Mouse (Mus musculus) neural tube, embryonic 11.5 days (tissue): ENCODE measurements around the gene Zfp454. TPM values are rescaled to one million over a fixed set of nuclear protein-coding genes. Genes with fewer than 3 reads are reported as not detected.
A peak's percentile ranks its signal among the peaks of the same experiment; 100 is the strongest.

Experiments
- ATAC-seq: fragments of 200-750 bp; cut with Nextera tagmentation; 2 replicates; pipeline ENCODE4 v1.8.0; 2017; ENCODE audit warnings: moderate number of reproducible peaks, mild to moderate bottlenecking, moderate TSS enrichment, moderate library complexity; ENCODE audit not compliant: insufficient read depth, low FRiP score, low TSS enrichment
- DNase-seq: peaks from one replicate; pipeline ENCODE4 v3.0.0-alpha.2; 2015; ENCODE audit warnings: low spot score
- H3K27ac ChIP-seq: fragments of 300-500 bp; sonication (generic); 2 replicates; pipeline ENCODE4 v1.5.1; 2014; ENCODE audit warnings: low read depth, mild to moderate bottlenecking, low read length
- H3K27me3 ChIP-seq: fragments of 300-500 bp; sonication (generic); 2 replicates; pipeline ENCODE4 v1.6.1; 2014; ENCODE audit warnings: mild to moderate bottlenecking, low read length, mixed read lengths; ENCODE audit not compliant: control insufficient read depth, insufficient read depth
- H3K36me3 ChIP-seq: fragments of 300-500 bp; sonication (generic); 2 replicates; pipeline ENCODE4 v1.6.1; 2014; ENCODE audit warnings: mild to moderate bottlenecking, low read length, moderate library complexity, mixed read lengths; ENCODE audit not compliant: control insufficient read depth, insufficient read depth
- H3K4me1 ChIP-seq: fragments of 300-500 bp; sonication (generic); 2 replicates; pipeline ENCODE4 v1.6.1; 2014; ENCODE audit warnings: low read length, mixed read lengths; ENCODE audit not compliant: control insufficient read depth, insufficient read depth
- H3K4me2 ChIP-seq: fragments of 300-500 bp; sonication (generic); 2 replicates; pipeline ENCODE4 v1.6.1; 2014; ENCODE audit warnings: low read depth, mild to moderate bottlenecking, moderate library complexity
- H3K4me3 ChIP-seq: fragments of 300-500 bp; sonication (generic); 2 replicates; pipeline ENCODE4 v1.5.1; 2014; ENCODE audit warnings: low read depth, low read length
- H3K9ac ChIP-seq: fragments of 300-500 bp; sonication (generic); 2 replicates; pipeline ENCODE4 v1.6.1; 2014; ENCODE audit warnings: mild to moderate bottlenecking, low read length
- H3K9me3 ChIP-seq: fragments of 300-500 bp; sonication (generic); 2 replicates; pipeline ENCODE4 v1.6.1; 2016; ENCODE audit warnings: low read length; ENCODE audit not compliant: control insufficient read depth
- WGBS: fragments of 180-500 bp; shearing (Covaris S2); extraction: QIAGEN DNeasy Blood & Tissue Kit; methylation state at CpG from one replicate; pipeline ENCODE4 v1.1.7; 2014; 5-methylcytosine and 5-hydroxymethylcytosine counted together
- polyA plus RNA-seq: library from polyadenylated mRNA; unstranded; fragments of >200 nt; fragmentation: Nextera tagmentation; extraction: Ambion mirVana; gene quantifications from 2 replicates; pipeline ENCODE4 v1.2.1, GENCODE M21; 2014

Zfp454 gene
- 16.0 TPM in 2 replicates for polyA plus RNA-seq

GRCm38 (mm10) chr11:50887390-50888128, at the start of gene Zfp454:
Gene Zfp454 (minus strand): TSS chr11:50887651.
- Histone ChIP-seq H3K9me3 (no peaks in the 10 kb centered on the region; the same call in 1 of the 2 replicates), H3K4me2 (peak within 1 kb of the TSS; percentile 59), H3K27ac (peak within 1 kb of the TSS; percentile 62; the same call in 1 of the 2 replicates), H3K36me3 (peaks cover 2% of the 10 kb centered on the region; the same call in 1 of the 2 replicates), H3K4me3 (peak within 1 kb of the TSS; percentile 44), H3K4me1 (peaks cover 11% of the 10 kb centered on the region; the same call in 1 of the 2 replicates), H3K27me3 (no peaks in the 10 kb centered on the region), H3K9ac (peak within 1 kb of the TSS; percentile 76)
- WGBS = 8% methylated on average over 26 of the region's 26 CpGs
- ATAC-seq (peak; percentile 91), DNase-seq (peak; percentile 93)

GRCm38 (mm10) chr11:50932040-50932439, 44.6 kb upstream of the Zfp454 start:
- ATAC-seq (peak; percentile 64), DNase-seq (no peak)
- 90% methylated on average over 1 of the region's 1 CpGs for whole genome bisulfite sequencing
- Histone ChIP-seq H3K27me3 (no peaks in the 10 kb centered on the region), H3K4me2 (peak overlapping the region; percentile 91; the same call in 1 of the 2 replicates), H3K4me3 (no peak overlapping the region), H3K4me1 (peaks cover 2% of the 10 kb centered on the region; the same call in 1 of the 2 replicates), H3K36me3 (no peaks in the 10 kb centered on the region), H3K27ac (no peak overlapping the region), H3K9me3 (no peaks in the 10 kb centered on the region), H3K9ac (no peak overlapping the region)

GRCm38 (mm10) chr11:50931451-50931866, 44.0 kb upstream of the Zfp454 start, which contains the start of gene Zfp354b:
Gene Zfp354b (minus strand): TSS chr11:50931633.
- under 1% methylated on average over 18 of the region's 18 CpGs for WGBS

DNA sequence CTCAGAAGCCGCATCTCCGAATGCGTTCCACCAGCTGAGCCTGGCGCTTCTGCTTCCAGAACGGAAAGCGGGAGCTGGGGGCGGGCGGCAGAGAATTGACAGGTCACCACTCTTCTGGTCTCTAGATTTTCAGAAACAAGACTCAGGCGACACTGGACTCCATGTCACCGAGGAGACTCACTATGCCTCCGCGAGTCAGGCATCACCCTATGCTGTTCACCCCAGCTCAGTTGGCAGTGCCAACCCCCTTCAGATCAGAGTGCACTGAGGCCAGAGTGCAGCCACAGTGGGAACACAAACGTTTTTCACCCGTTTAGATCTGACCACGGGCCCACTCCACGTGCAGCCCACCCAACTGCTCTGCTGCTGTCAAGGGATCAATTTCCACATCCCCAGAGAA, 43.6 kb upstream of the Zfp454 start:
- H3K4me1 ChIP-seq = peaks cover 2% of the 10 kb centered on the region; the same call in 1 of the 2 replicates
- ATAC-seq = peak; percentile 60
- H3K9me3 ChIP-seq = no peaks in the 10 kb centered on the region
- H3K27ac ChIP-seq = 0 out of 2 replicates have a peak overlapping the region, but pooled peaks have one; percentile 29
- H3K27me3 ChIP-seq = no peaks in the 10 kb centered on the region
- peak overlapping the region; percentile 61 for H3K9ac ChIP-seq
- H3K4me3 ChIP-seq = peak overlapping the region; percentile 45
- no peaks in the 10 kb centered on the region for H3K36me3 ChIP-seq
- H3K4me2 ChIP-seq = peak overlapping the region; percentile 91
- DNase-seq = no peak
- 1% methylated on average over 16 of the region's 16 CpGs for WGBS

More at GRCm38 (mm10) chr11:50931451-50931866, 44.0 kb upstream of the Zfp454 start, which contains the start of gene Zfp354b:
- Histone ChIP-seq H3K9ac (peak within 1 kb of the TSS; percentile 61), H3K4me1 (peaks cover 2% of the 10 kb centered on the region; the same call in 1 of the 2 replicates), H3K9me3 (no peaks in the 10 kb centered on the region), H3K36me3 (no peaks in the 10 kb centered on the region), H3K27ac (0 out of 2 replicates have a peak within 1 kb of the TSS, but pooled peaks have one; percentile 29), H3K27me3 (no peaks in the 10 kb centered on the region), H3K4me3 (peak within 1 kb of the TSS; percentile 45), H3K4me2 (peak within 1 kb of the TSS; percentile 91)
- DNase-seq (peak; percentile 91), ATAC-seq (peak; percentile 96)

GRCm38 (mm10) chr11:50930469-50931014, 43.1 kb upstream of the Zfp454 start:
- H3K36me3 ChIP-seq = no peaks in the 10 kb centered on the region
- peaks cover 2% of the 10 kb centered on the region; the same call in 1 of the 2 replicates for H3K4me1 ChIP-seq
- ATAC-seq (no peak), DNase-seq (peak; percentile 17)
- H3K27ac ChIP-seq = no peak overlapping the region
- 29% methylated on average over 14 of the region's 14 CpGs for WGBS
- H3K27me3 ChIP-seq = no peaks in the 10 kb centered on the region
- H3K4me3 ChIP-seq = peak overlapping the region; percentile 45
- peak overlapping the region; percentile 61 for H3K9ac ChIP-seq
- H3K9me3 ChIP-seq = no peaks in the 10 kb centered on the region
- peak overlapping the region; percentile 91 for H3K4me2 ChIP-seq

- H3K27ac ChIP-seq = peak within 1 kb of the TSS; percentile 64; the same call in 1 of the 2 replicates
- no peaks in the 10 kb centered on the region for H3K27me3 ChIP-seq
- H3K9ac ChIP-seq = peak within 1 kb of the TSS; percentile 97
- ATAC-seq (peak; percentile 96), DNase-seq (peak; percentile 92)
- H3K36me3 ChIP-seq = peaks cover 12% of the 10 kb centered on the region
- under 1% methylated on average over 45 of the region's 47 CpGs for WGBS
- peak within 1 kb of the TSS; percentile 38 for H3K4me2 ChIP-seq
- H3K9me3 ChIP-seq = no peaks in the 10 kb centered on the region
- H3K4me3 ChIP-seq = peak within 1 kb of the TSS; percentile 82
- H3K4me1 ChIP-seq = no peaks in the 10 kb centered on the region
Observed at GRCm38 (mm10) chr11:50915671-50916320, 28.3 kb upstream of the Zfp454 start, which contains the start of gene Zfp2. Gene Zfp2 (minus strand): TSS chr11:50916165.

DNA sequence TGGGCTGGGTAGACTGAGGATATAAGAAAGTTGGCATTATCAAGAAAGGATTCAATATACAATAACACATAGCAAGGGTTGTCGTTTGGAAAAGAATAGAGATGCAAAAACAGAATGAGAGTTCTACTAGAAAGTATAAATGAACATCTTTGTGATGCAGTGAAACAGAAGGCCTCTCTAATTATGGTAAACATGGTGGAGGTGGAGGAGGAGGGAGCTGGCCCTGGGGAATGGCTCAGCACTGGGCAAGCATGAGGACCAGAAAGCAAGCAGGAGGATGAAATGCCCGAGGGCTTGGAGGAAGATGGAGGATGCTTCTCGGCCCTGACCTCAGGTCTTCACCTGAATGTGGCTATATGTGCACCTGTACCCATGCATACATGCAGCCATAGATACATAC, 27.0 kb upstream of the Zfp454 start:
- ATAC-seq (no peak), DNase-seq (no peak)
- H3K4me3 ChIP-seq = no peak overlapping the region
- H3K9me3 ChIP-seq = no peaks in the 10 kb centered on the region
- H3K4me1 ChIP-seq = no peaks in the 10 kb centered on the region
- WGBS = 90% methylated on average over 3 of the region's 3 CpGs
- no peak overlapping the region for H3K4me2 ChIP-seq
- peaks cover 24% of the 10 kb centered on the region for H3K36me3 ChIP-seq
- H3K9ac ChIP-seq = no peak overlapping the region
- H3K27ac ChIP-seq = no peak overlapping the region
- H3K27me3 ChIP-seq = no peaks in the 10 kb centered on the region

GRCm38 (mm10) chr11:50913301-50913700, 25.9 kb upstream of the Zfp454 start:
- DNase-seq (no peak), ATAC-seq (no peak)
- Histone ChIP-seq H3K36me3 (peaks cover 30% of the 10 kb centered on the region), H3K9me3 (0 out of 2 replicates have a peak, but pooled peaks cover 3% of the 10 kb centered on the region), H3K27me3 (no peaks in the 10 kb centered on the region), H3K9ac (no peak overlapping the region), H3K27ac (no peak overlapping the region), H3K4me1 (no peaks in the 10 kb centered on the region), H3K4me3 (no peak overlapping the region), H3K4me2 (no peak overlapping the region)
- 100% methylated on average over 1 of the region's 1 CpGs for WGBS
